Mouse (Mus musculus): ENCODE measurements around the gene Crb1.
"Not testable (repeated sequence)": the region's sequence is repeated elsewhere in the genome, so short reads cannot be mapped to it uniquely, and the experiment has no call there.

The Crb1 gene

GRCm38 (mm10) chr1:139376638-139377286, at the start of gene Crb1:
Gene Crb1 (minus strand): TSS chr1:139377100.
- no peak for DNase-seq (ENCODE audit: low spot score)

GRCm38 (mm10) chr1:139425006-139425405, 48.1 kb upstream of the Crb1 start:
- DNase-seq (ENCODE audit: low spot score): no peak

- DNase-seq (ENCODE audit: low spot score): no peak
Observed at GRCm38 (mm10) chr1:139423931-139424330, 47.0 kb upstream of the Crb1 start.

GRCm38 (mm10) chr1:139422941-139423340, 46.0 kb upstream of the Crb1 start:
- DNase-seq (ENCODE audit: low spot score): peak; percentile 25

GRCm38 (mm10) chr1:139421875-139422791, 45.2 kb upstream of the Crb1 start, which contains the start of gene Zbtb41:
Gene Zbtb41 (plus strand): TSS chr1:139422288.
- DNase-seq (ENCODE audit: low spot score): peak; percentile 80

GRCm38 (mm10) chr1:139421521-139421874, 44.6 kb upstream of the Crb1 start:
- DNase-seq (ENCODE audit: low spot score): no peak

- DNase-seq (ENCODE audit: low spot score): no peak
Observed at GRCm38 (mm10) chr1:139413465-139413864, 36.6 kb upstream of the Crb1 start.

GRCm38 (mm10) chr1:139412365-139412764, 35.5 kb upstream of the Crb1 start:
- not testable (repeated sequence) for DNase-seq (ENCODE audit: low spot score)

- DNase-seq (ENCODE audit: low spot score): no peak
Observed at GRCm38 (mm10) chr1:139407701-139408100, 30.8 kb upstream of the Crb1 start.

GRCm38 (mm10) chr1:139405766-139406165, 28.9 kb upstream of the Crb1 start:
- no peak for DNase-seq (ENCODE audit: low spot score)

- no peak for DNase-seq (ENCODE audit: low spot score)
Observed at GRCm38 (mm10) chr1:139396589-139396988, 19.7 kb upstream of the Crb1 start.

GRCm38 (mm10) chr1:139391747-139392146, 14.8 kb upstream of the Crb1 start:
- no peak for DNase-seq (ENCODE audit: low spot score)

GRCm38 (mm10) chr1:139379621-139379984, 2.7 kb upstream of the Crb1 start:
- DNase-seq (ENCODE audit: low spot score): no peak

- DNase-seq (ENCODE audit: low spot score): no peak
Observed at GRCm38 (mm10) chr1:139378861-139379620, 2.1 kb upstream of the Crb1 start.

GRCm38 (mm10) chr1:139375900-139376299, 1.0 kb downstream of the Crb1 start:
- no peak for DNase-seq (ENCODE audit: low spot score)

GRCm38 (mm10) chr1:139371341-139371740, 5.6 kb downstream of the Crb1 start:
- DNase-seq (ENCODE audit: low spot score): no peak

GRCm38 (mm10) chr1:139348566-139348965, 28.3 kb downstream of the Crb1 start:
- DNase-seq (ENCODE audit: low spot score): no peak

GRCm38 (mm10) chr1:139346602-139347371, 30.1 kb downstream of the Crb1 start:
- DNase-seq (ENCODE audit: low spot score): no peak

GRCm38 (mm10) chr1:139346030-139346601, 30.8 kb downstream of the Crb1 start:
- DNase-seq (ENCODE audit: low spot score): no peak

GRCm38 (mm10) chr1:139340178-139340859, 36.6 kb downstream of the Crb1 start:
- DNase-seq (ENCODE audit: low spot score): peak; percentile 7

- no peak for DNase-seq (ENCODE audit: low spot score)
Observed at GRCm38 (mm10) chr1:139336997-139337396, 39.9 kb downstream of the Crb1 start.
